Mouse (Mus musculus): ENCODE results near the gene Ppif.

DNA sequence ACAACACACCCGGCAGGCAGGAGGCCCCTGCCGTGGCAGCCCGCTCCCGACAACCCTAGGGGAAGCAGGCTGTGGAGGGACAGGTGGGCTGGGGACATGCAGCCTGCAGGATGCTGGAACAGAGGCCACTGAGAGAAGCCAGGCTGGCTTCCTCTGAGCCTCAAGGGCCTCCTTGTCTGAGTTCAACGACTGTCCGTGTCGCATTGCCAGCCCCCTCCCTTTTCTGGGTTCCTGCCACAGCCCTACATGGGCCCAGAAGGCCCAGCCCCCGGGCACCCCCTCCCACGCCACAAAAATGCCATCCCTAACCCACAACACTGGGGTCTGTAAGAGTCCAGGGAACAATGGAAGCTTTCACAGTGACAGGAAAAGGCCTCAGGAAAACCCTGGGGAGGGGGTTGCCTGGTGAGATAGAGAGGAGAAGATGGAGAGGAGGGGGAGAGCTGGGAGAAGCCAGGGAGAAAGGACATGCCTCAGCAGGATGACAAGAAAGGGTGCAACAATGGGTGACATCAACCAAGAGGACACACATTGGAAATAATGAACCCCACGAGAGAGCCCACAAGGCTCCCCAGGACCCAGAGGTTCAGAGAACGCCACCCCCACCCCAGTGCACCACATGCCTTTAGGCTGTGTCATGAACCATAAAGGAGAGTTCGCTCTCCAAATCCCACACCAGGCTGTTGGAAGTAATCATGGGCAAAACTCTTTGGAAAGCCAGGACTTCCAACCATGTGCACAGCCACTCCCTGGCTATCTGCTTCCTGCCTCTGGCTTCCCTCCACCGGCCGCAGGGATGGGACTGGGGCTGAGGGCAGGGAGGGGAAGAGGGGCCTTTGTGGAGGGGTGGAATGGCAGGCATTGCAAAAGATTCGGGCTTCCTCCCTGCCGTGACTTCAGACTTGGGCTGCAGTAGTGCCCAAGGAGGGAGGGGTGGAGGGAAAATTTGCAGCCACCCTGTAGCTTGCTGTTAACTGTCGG, 41.1 kb downstream of the Ppif start:
- TF ChIP-seq CTCF (IDR thresholded peaks at IDR 0.05; ENCODE audit: borderline replicate concordance, insufficient read depth, low read length) (no peak), POLR2A (IDR thresholded peaks at IDR 0.05; ENCODE audit: low read depth, low read length) (no peak)
